In the genomic region with DNA sequence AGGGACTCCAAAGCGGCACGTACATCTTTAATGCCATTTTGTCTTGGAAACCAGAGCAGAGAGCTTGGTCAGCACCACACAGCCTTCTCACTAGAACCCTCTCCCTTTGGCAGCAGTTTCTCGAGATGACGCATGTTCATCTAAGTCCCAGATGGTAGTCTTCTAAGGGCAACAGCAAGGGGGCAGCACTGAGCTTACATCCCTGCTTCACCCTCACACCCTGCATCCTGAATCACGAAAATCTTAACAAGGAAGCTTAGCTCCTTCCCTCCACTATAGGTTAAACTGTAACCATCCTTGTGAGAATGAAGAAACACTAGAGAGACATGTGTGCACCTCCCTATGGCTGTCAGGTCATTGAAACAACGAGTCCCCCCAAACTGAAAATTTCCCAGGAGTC, we compare ENCODE assay signal across 9 mouse cellular contexts.
DNase-seq lines count a peak whose midpoint lies in the region; ATAC-seq and TF ChIP-seq lines count a peak whose summit lies in the region.
"Had no signal": no experiment of that assay in that cellular context is flagged by ENCODE, and none has a peak within 500 bp of the region (broad histone marks: within the 10 kb centered on the region; RNA-seq: fewer than 3 reads in every experiment).

No protein-coding gene starts in this region.

- peak; percentile 71 for DNase-seq in hindbrain, embryonic 11.5 days (ENCODE audit: low spot score)
- peak; percentile 19 to 59 for DNase-seq in layer of hippocampus, adult 8-10 months (ENCODE audit: low spot score in 2 of 2)
- DNase-seq in midbrain, postnatal 0 days (ENCODE audit: low spot score) = peak; percentile 68
- DNase-seq: liver, embryonic 13.5 days had no signal

- 30% methylated on average over 6 of the region's 6 CpGs for WGBS in hindbrain, embryonic 11.5 days
- WGBS in hindbrain, embryonic 12.5 days = 31% methylated on average over 6 of the region's 6 CpGs
- WGBS in forebrain, embryonic 16.5 days = 27% methylated on average over 6 of the region's 6 CpGs
- WGBS in midbrain, postnatal 0 days = 38% methylated on average over 6 of the region's 6 CpGs

- H3K4me3 ChIP-seq in hindbrain, embryonic 11.5 days (ENCODE audit: low read depth, low read length) = no peak overlapping the region
- no peak overlapping the region for H3K4me3 ChIP-seq in hindbrain, embryonic 12.5 days
- no peak overlapping the region for H3K4me3 ChIP-seq in ES-Bruce4 (ENCODE audit: low read depth, low read length)
- H3K4me3 ChIP-seq in forebrain, embryonic 16.5 days (replicated peaks; ENCODE audit: low read length) = no peak overlapping the region
- H3K4me3 ChIP-seq in midbrain, postnatal 0 days (ENCODE audit: low read depth, low read length) = no peak overlapping the region
- H3K4me3 ChIP-seq: liver, embryonic 13.5 days had no signal

- no peaks in the 10 kb centered on the region for H3K27me3 ChIP-seq in hindbrain, embryonic 11.5 days (ENCODE audit: control insufficient read depth, insufficient read depth, low read length)
- no peaks in the 10 kb centered on the region; the same call in 1 of the 2 replicates for H3K27me3 ChIP-seq in hindbrain, embryonic 12.5 days
- no peaks in the 10 kb centered on the region for H3K27me3 ChIP-seq in ES-Bruce4 (ENCODE audit: control insufficient read depth, insufficient read depth, low read length, poor library complexity, severe bottlenecking)
- no peaks in the 10 kb centered on the region for H3K27me3 ChIP-seq in forebrain, embryonic 16.5 days (replicated peaks; ENCODE audit: control insufficient read depth, insufficient read depth, low read length)
- no peaks in the 10 kb centered on the region for H3K27me3 ChIP-seq in midbrain, postnatal 0 days (ENCODE audit: insufficient read depth, low read length)
- H3K27me3 ChIP-seq: liver, embryonic 13.5 days had no signal

- no peak overlapping the region for H3K4me2 ChIP-seq in hindbrain, embryonic 11.5 days (replicated peaks; ENCODE audit: low read depth, low read length)
- H3K4me2 ChIP-seq in hindbrain, embryonic 12.5 days (replicated peaks) = no peak overlapping the region
- no peak overlapping the region for H3K4me2 ChIP-seq in forebrain, embryonic 16.5 days (ENCODE audit: low read length)
- H3K4me2 ChIP-seq in midbrain, postnatal 0 days (ENCODE audit: low read depth, low read length, poor library complexity, severe bottlenecking) = no peak overlapping the region
- H3K4me2 ChIP-seq: liver, embryonic 13.5 days had no signal

- H3K27ac ChIP-seq in hindbrain, embryonic 11.5 days (ENCODE audit: low read depth, low read length) = no peak overlapping the region
- no peak overlapping the region for H3K27ac ChIP-seq in hindbrain, embryonic 12.5 days
- H3K27ac ChIP-seq in ES-Bruce4 (ENCODE audit: insufficient read depth, low read length) = no peak overlapping the region
- H3K27ac ChIP-seq in forebrain, embryonic 16.5 days (ENCODE audit: low read length) = no peak overlapping the region
- no peak overlapping the region for H3K27ac ChIP-seq in midbrain, postnatal 0 days (ENCODE audit: low read depth, low read length)
- H3K27ac ChIP-seq: liver, embryonic 13.5 days had no signal

- no peak for TF ChIP-seq POLR2A in ES-Bruce4 (IDR thresholded peaks at IDR 0.05; ENCODE audit: insufficient read depth, low read length)

- H3K9me3 ChIP-seq in hindbrain, embryonic 11.5 days (ENCODE audit: control insufficient read depth, low read length) = no peaks in the 10 kb centered on the region
- no peaks in the 10 kb centered on the region for H3K9me3 ChIP-seq in hindbrain, embryonic 12.5 days (replicated peaks)
- H3K9me3 ChIP-seq in ES-Bruce4 (replicated peaks; ENCODE audit: control insufficient read depth, insufficient read depth, low read length, poor library complexity, severe bottlenecking) = no peaks in the 10 kb centered on the region
- no peaks in the 10 kb centered on the region for H3K9me3 ChIP-seq in forebrain, embryonic 16.5 days (ENCODE audit: control insufficient read depth, low read length)
- no peaks in the 10 kb centered on the region for H3K9me3 ChIP-seq in midbrain, postnatal 0 days (ENCODE audit: low read length)
- H3K9me3 ChIP-seq: liver, embryonic 13.5 days had no signal

- ATAC-seq in hindbrain, embryonic 11.5 days (ENCODE audit: low FRiP score) = no peak
- no peak for ATAC-seq in hindbrain, embryonic 12.5 days (ENCODE audit: low FRiP score)
- 0 out of 2 replicates have a peak, but pooled peaks have one; percentile 24 for ATAC-seq in cerebellum, adult (ENCODE audit: insufficient number of reproducible peaks, low FRiP score, low TSS enrichment)
- peak; percentile 43 for ATAC-seq in forebrain, embryonic 16.5 days
- no peak for ATAC-seq in midbrain, postnatal 0 days (ENCODE audit: low FRiP score)
- ATAC-seq in inflammation-experienced regulatory T-cells, adult 6 months = no peak

- H3K36me3 ChIP-seq in hindbrain, embryonic 11.5 days (ENCODE audit: control insufficient read depth, insufficient read depth, low read length) = no peaks in the 10 kb centered on the region
- no peaks in the 10 kb centered on the region for H3K36me3 ChIP-seq in hindbrain, embryonic 12.5 days
- no peaks in the 10 kb centered on the region for H3K36me3 ChIP-seq in ES-Bruce4 (ENCODE audit: control insufficient read depth, insufficient read depth, low read length, poor library complexity, severe bottlenecking)
- no peaks in the 10 kb centered on the region for H3K36me3 ChIP-seq in forebrain, embryonic 16.5 days (ENCODE audit: control insufficient read depth, insufficient read depth)
- H3K36me3 ChIP-seq in midbrain, postnatal 0 days (ENCODE audit: insufficient read depth, low read length) = no peaks in the 10 kb centered on the region
- H3K36me3 ChIP-seq: liver, embryonic 13.5 days had no signal

- H3K9ac ChIP-seq in hindbrain, embryonic 11.5 days (ENCODE audit: low read depth, low read length) = no peak overlapping the region
- no peak overlapping the region for H3K9ac ChIP-seq in hindbrain, embryonic 12.5 days
- H3K9ac ChIP-seq in ES-Bruce4 (ENCODE audit: low read depth, poor library complexity, severe bottlenecking) = no peak overlapping the region
- no peak overlapping the region for H3K9ac ChIP-seq in forebrain, embryonic 16.5 days (replicated peaks; ENCODE audit: low read depth, low read length)
- H3K9ac ChIP-seq in midbrain, postnatal 0 days (replicated peaks; ENCODE audit: low read length, poor library complexity, severe bottlenecking) = no peak overlapping the region
- H3K9ac ChIP-seq: liver, embryonic 13.5 days had no signal

- no peaks in the 10 kb centered on the region for H3K4me1 ChIP-seq in hindbrain, embryonic 11.5 days (replicated peaks; ENCODE audit: control insufficient read depth, insufficient read depth, low read length)
- H3K4me1 ChIP-seq in hindbrain, embryonic 12.5 days = no peaks in the 10 kb centered on the region
- H3K4me1 ChIP-seq in ES-Bruce4 (ENCODE audit: control insufficient read depth, insufficient read depth, low read length) = no peaks in the 10 kb centered on the region
- no peaks in the 10 kb centered on the region; the same call in 1 of the 2 replicates for H3K4me1 ChIP-seq in forebrain, embryonic 16.5 days (replicated peaks; ENCODE audit: control insufficient read depth, insufficient read depth, low read length)
- no peaks in the 10 kb centered on the region; the same call in 1 of the 2 replicates for H3K4me1 ChIP-seq in midbrain, postnatal 0 days (ENCODE audit: insufficient read depth, low read length)
- H3K4me1 ChIP-seq: liver, embryonic 13.5 days had no signal

- TF ChIP-seq CTCF in ES-Bruce4 (IDR thresholded peaks at IDR 0.05; ENCODE audit: low read depth, low read length) = peak; percentile 78
- TF ChIP-seq CTCF in midbrain, postnatal 0 days (IDR thresholded peaks at IDR 0.05) = peak; percentile 68

- TF ChIP-seq EP300 in ES-Bruce4 (IDR thresholded peaks at IDR 0.05; ENCODE audit: insufficient read depth, low read depth, low read length) = no peak

Comparison
In these comparisons a context has a peak if more than half of its experiments do, and no peak if none do; other contexts are left out.
1. ATAC-seq: peak in cerebellum, adult (single experiment) and forebrain, embryonic 16.5 days (single experiment); none in hindbrain, embryonic 11.5 days (single experiment), hindbrain, embryonic 12.5 days (single experiment), midbrain, postnatal 0 days (single experiment) and inflammation-experienced regulatory T-cells, adult 6 months (single experiment).
2. Peak in every context shown above with its lines, with median percentiles within 50 percentile points of each other: DNase-seq.